Mouse (Mus musculus) skeletal muscle tissue, adult 2 months (tissue): ENCODE results near the gene Flii.

Experiments
- DNase-seq: peaks from one replicate; pipeline ENCODE4 v3.0.0-alpha.2; 2012; ENCODE audit warnings: low read depth, low spot score

The Flii gene

DNA sequence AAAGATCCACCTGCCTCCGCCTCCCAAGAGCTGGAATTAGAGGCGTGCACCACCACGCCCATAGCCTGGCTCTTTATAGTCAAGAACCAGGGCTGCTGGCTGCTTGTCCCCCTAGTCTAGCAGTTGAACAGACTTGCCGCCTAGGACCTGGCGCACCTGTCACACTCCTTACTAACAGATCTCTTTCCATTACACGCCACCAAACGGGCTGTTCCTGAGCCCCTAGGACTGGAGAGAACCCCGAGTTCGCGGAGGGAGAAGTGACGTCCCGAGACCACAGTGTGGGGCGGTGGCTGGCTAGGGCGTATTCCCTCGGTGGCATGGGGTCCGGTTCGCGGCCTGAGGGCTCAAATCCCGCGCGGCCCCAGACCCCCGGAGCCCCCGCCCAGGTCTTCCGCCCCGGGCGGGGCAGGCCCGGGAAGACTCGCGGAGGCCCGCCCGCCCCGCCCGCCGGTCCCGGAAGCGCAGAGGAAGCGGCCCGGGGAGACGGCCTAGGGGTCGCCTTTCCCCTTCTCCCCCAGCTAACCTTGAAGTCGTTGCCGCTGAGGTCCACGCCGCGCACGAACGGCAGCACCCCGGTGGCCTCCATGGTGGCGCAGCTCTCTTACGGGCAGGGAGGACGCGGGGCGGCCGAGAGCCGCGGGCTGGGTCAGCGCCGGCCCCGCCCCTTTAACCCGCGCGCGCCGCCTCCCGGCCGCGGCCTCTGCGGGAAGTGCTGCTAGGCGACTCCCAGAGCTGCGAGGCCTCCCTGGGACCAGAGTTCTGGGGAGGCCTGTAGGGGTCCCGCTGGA, at the start of gene Flii:
Flii (minus strand) TSS at position 663 of the 791 bp plus-strand sequence.
- DNase-seq: peak; percentile 70

DNA sequence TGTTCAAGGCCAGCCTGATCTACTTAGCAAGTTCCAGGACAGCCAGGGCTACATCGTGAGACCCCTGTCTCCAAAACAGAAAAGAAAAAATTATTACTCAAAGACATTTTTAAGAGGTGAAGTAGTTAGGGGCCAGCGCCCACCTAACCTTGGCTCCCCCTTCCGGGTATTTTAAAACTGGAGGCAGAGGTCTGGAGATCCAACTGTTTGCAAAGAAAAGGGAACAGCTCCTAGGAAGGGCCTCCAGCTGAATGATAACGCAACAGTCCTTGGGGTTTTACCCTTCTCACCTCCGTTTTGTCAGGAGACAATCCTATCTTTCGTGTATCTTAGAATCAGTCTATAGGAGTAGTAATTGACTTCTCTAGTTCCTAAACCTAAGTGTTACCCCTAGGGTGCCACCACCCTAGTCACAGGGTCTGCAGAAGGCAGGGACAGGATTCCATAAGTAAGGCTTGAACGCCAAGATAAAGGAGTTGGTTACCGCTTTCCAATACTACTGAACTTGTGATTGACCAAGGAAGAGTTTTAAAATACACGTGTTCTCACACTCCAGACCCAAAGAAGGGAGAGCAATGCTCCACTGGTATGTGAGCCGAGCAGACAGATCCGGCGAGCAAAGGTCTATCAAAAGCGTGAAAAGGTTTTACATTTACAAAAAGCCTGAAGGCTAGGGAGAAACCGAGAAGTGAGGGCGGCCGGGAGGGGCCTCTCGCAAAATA, 49.2 kb upstream of the Flii start:
- DNase-seq: no peak

DNA sequence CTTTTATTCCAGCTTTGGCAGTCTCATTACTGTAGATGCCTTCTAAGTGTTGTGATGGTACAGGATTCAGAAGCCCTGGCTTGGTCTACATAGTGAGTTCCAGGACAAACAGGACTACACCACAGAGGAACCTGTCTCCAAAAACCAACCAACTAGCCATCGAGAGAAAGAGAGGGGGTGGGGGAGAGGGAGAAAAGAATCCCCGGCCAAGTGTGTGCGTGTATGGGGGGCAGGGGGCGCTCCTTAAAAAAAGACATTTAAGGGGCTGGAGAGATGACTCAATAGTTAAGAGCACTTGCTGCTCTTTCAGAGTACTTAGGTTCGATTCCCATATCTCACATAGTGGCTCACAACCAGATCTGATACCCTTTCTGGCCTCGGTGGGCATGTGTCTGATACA, 48.5 kb upstream of the Flii start:
- no peak for DNase-seq

DNA sequence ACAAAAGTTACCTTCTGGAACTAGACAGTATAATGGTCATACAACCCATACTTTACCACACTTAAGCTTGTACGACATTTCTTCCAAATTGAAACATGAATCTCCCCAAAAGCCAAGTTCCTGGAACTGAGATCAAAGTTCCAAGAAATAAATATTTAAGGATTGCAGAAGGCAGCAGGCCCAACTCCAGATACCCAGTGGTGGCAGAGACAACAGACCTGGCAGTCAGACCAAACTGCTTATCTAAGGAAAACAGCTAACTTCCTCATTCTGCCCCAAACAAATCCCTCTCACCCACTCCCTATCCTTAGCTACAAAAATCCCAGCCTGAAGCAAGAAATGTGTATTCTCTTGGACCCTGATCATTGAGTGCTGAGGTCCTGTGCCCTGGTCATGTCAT, 47.8 kb upstream of the Flii start:
- no peak for DNase-seq

DNA sequence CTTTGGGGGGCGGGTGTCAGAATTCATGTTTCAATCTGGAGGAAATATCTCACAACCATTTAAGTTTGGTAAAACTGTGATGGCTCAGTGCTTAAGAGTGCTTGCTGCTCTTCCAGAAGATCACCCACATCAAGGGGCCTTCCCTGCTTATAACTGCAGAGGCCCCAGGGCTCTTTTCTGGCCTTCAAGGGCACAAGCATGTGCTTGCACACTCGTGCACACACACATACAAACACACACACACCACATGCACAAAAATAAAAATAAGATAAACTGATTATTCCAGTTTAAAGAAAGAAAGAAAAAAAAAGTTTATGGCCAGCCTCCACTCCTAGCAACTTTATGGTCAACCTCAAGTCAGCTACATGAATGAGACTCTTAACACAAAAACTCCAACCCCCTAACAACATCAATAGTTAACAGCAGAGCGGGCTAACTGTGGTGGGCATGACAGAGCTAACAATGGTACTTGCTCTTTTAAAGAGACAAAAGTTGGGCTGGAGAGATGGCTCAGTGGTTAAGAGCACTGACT, 47.2 kb upstream of the Flii start:
- DNase-seq: no peak

DNA sequence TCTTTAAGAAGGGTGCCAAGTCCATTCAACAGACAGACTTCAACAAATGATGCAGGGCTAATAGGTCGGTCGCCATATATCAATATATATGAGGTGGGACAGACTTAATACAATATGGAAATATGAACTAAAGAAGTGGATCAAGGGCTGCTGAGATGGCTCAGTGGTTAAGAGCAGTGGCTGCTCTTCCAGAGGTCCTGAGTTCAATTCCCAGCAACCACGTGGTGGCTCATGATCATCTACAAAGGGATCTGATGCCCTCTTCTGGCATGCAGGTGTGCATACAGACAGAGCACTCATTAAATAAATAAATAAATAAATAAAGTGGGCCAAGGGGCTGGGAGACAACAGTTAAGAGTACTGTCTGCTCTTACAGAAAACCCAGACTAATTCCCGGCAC, 45.1 kb upstream of the Flii start:
- no peak for DNase-seq

DNA sequence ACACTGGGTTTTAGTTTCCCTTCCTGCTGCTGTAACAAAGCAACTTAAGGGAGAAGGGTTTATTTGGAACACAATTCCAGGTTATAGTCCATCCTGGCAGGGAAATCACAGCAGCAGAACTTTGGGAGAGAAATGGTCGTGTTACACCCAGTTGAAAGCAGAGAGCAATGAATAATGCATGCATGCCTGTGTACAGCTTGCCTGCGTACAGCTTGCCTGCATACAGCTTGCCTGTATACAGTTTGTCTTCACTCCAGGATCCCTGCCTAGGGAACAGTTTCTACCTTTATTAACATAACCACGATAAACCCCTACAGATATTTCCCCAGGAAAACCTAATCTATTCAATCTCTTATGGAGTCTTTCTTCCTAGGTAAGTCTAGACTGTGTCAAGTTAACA, 43.7 kb upstream of the Flii start:
- DNase-seq: no peak

DNA sequence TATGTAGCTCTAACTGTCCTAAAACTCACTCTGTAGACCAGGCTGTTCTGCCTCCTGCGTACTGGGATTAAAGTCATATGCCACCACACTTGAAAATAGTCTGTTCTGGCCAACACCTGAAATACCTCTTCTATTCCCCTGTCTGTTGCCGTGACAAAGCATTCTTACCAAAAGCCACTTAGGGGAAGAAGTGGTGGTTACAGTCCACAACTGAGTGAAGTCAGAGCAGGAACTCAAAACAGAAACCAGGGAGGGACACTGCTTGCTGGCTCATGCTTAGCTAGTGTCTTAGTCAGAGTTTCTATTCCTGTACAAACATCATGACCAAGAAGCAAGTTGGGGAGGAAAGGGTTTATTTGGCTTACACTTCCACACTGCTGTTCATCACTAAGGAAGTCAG, 42.3 kb upstream of the Flii start:
- DNase-seq: no peak

DNA sequence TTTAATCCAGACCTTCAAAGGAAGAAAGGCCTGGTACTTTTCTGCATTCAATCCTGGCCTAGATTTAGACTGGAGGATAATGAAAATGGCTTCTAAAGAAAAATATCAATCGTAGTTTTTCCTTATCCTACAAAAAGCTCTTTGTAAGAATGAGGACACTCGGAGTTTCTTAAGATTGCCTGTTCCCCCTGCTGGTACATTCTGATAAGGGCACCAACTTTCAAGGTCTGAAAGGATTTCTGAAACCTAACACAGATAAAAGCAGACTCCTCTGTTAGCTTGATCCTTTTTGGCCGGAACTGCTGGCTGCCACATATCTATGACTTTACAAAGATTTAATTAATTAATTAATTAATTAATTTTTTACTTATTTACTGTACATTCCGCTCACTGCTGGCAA, 39.9 kb upstream of the Flii start:
- DNase-seq: no peak

DNA sequence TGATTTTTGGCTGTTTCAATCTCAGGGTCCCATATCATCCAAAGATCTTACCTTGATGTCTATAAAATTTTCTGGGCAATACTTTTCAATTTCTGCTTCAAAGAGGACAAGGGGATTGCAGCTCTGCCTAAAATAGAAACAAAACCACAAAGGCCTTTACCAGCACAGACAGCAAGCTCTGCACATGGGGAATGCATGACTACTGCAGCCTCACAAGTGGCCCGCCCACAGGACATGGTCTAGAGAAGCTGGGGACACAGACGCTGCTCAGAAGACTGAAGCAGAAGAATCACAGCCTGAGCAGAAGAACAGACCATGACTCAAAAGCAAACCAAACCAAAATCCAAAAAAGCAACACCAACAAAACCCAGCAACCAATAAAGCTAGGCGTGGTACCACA, 34.6 kb upstream of the Flii start:
- DNase-seq: no peak

DNA sequence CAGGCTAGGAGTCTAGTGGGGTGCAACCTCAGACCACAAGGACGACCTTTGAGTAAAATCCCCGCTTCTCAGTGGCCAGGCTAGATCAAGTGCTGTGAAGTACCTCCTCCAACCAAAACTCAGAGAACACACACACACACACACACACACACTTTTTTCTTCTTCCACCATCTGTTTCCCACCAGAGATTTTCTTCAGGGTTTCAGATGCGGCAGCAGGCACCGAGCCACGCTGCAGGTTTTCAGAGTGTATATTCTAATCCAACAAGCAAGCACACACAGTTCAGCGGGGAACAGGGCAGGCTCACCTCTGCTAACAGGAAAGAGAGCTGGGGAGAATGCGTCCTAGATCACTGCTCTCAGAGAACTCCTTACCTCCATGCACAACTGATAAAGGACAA, 28.5 kb upstream of the Flii start:
- DNase-seq: no peak

DNA sequence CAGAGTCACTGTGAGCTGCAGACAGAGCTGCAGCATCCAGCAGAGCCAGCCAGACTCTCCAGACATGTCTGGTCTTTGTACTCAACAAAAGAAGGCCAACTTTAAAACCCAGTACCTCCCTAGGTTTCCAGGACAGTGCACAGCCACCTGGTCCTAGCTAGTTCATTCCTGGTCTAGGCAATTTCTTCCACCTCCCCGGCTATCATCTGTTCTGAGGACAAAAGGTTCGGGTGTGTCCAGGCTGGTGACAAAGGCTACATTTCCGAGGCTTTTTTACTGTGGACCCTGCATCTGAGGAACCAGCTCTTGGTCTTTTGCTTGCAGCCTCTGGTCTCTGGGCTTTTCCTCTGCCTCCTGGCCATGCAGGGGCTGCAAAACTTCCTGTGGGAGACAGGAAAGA, 13.3 kb upstream of the Flii start:
- no peak for DNase-seq

DNA sequence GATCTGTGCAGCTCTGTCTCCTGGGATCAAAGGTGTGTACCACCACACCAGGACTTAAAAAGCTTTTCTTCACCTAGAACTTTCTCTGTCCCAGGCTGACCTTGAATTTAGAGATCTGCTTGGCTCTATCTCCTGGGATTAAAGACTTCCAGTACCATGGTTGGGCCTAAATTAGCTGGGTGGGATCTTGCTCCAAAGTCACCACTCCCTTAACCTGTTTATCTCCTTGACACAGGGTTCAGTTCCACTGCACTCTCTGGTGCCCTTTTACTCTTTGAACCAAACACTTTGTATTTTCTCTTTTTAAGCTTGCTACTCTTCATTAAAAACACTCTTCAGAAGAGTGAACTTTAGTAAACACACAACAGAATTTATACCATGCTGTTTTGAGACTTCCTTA, 10.4 kb upstream of the Flii start:
- no peak for DNase-seq

DNA sequence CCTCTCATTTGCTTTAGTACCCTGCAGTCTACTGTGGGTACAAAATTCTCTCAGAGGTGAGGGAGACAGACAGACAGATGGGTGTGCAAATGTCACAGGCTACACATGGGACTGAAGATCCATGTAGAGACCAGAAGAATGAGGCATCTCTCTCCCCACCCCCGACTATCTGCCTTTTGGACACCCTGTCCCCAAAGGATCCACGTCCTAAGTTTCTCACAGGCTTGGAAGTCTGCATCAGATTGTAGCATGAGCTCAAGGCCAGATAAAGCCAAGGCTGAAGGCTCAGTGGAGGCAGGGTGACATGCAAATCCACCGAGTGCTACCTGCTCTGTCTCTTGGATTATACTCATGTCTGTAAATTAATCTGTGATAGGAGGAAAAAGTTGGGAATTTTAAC, 9.4 kb upstream of the Flii start:
- DNase-seq: no peak

DNA sequence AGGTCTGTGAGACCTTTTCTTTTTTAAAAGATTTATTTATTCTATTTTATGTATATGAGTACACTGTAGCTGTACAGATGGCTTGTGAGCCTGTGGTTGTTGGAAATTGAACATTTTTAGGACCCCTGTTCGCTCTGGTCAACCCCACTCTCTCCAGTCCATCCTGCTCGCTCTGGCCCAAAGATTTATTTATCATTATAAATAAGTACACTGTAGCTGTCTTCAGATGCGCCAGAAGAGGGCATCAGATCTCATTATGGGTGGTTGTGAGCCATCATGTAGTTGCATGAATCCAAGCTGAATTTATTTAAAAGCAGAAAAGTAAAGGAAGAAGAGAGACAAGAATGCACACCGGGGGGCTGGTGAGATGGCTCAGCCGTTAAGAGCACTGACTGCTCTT, 8.1 kb upstream of the Flii start:
- no peak for DNase-seq

DNA sequence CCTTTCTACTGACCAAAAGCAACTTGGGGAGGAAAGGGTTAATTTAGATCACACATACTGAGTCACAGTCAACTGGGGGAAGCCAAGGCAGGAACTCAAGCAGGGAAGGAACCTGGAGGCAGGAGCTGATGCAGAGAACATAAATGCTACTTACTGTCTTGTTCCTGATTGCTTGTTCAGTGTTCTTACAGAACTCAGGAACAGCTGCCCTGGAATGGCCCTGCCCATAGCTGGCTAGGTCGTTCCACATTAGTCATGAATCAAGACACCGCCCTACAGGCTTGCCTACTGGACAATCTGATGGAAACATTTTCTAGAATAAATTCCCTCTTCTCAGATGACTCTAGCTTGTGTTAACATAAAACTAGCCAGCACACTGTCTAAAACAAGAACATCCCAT, 7.1 kb upstream of the Flii start:
- peak; percentile 72 for DNase-seq

DNA sequence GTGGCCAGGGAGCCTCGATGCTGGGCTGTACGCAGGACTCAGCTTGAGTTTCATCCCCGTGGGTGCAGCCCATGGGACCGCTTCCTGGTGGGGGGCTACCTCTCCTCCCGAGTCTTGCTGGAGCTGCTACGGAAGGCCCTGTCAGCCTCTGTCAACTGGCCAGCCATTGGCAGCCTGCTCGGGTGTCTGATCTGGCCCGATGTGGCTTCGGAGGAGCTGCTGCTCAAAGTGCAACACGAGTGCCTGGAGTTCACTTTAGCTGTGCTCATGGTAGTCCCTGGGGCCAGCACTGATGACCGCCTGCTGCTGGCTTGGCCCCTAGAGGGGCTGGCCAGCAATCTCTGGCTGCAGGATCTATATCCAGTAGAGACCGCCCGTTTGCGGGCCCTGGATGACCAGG, 4.2 kb upstream of the Flii start:
- peak; percentile 81 for DNase-seq

DNA sequence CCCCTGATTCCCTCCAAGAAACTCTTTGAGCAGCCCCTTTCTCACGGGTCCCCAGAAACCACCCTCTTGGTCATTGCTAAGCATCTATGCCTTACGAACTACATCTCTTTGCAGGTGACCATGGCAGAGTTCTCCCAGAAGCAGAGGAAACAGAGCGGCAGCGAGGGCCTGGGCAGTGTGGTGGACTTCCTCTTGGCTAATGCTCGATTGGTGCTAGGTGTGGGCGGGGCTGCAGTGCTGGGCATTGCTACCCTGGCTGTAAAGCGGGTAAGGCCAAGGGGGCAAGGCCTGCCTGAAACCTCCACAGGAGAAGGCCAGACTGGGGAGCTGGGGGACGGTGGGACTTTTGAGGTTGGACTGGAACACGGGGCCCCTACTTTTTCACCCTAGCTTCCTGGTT, 3.1 kb upstream of the Flii start:
- no peak for DNase-seq

DNA sequence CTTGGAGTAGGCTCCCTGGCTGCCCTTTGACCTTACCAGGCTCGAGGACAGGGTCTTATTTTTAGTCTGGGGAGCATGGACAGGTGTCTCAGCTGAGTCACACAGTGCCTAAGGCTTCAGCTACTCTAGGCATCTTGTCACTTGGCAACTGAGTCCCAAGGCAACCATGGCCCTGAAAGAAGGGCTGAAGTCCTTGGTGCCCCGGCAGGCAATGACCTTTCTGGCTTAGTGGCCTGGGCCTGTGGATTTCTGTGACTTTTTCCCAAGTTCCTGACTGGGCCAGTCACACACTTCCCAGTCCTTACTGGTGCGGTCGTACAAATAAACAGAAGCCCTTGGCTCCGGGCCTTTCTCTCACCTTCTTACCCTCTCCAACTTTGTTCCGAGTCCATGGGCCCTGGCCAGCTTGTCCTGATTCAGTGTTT, 2.2 kb upstream of the Flii start:
- peak; percentile 93 for DNase-seq

DNA sequence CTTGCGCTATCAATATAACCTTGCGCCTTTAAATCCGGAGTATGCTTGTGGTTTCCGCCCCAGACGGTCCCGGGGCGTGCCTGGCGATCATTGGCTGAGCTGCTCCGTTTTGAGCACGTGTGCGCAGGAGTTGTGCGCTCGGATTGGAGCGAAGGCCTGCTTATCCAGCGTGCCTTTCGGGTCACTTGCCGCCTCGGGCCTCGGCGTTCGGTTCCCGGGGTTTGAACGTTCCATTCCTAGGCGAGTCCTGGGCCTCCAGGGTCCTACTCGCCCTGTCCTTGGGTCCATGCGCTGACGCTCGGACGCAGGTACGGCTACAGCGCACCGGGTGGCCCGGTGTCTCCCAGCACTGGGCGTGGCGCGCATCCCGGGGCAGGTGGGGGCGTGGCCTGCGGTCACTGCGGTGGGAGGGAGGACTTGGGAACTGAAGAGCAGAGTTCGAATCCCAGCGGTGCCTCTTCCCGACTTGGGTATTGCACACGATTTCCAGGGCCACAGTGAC, 1.2 kb upstream of the Flii start, which contains the start of gene Mief2:
Mief2 (plus strand) TSS at position 139 of the 502 bp plus-strand sequence.
- peak; percentile 97 for DNase-seq

DNA sequence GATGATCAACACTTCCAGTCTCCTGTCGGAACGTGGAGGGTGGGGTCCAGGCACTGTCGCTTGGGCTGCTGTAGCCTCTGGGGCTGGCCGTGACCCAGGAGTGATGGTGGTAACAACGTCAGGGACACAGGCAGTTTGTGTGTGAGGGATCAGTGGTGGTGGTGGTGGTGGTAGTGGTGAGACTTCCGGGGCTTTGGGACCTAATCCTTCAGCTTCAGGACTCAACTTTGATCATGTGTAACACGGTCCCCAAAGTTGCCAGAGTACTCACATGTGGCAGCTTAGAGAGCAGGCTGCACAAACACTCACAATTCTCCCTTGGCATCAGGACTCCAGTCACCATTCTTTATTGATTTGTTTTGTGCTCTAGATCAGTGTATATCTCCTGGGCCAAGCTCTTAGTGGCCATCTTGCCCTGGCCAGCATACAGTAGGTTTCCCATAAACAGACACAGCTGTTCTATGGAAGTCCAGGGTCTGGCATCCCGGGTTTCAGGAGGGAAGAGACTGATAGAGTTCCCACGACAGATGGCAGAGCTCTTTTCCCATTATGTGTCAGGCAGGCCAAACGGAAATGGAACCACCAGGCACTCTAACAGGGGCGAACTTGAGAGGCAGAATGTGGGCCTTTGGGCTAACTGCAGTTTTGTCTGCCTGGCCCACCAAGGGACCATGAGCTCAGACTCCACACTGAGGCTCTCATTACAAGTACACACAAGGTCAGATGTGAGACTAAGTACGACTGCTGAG, 503 bp upstream of the Flii start:
- DNase-seq: no peak

DNA sequence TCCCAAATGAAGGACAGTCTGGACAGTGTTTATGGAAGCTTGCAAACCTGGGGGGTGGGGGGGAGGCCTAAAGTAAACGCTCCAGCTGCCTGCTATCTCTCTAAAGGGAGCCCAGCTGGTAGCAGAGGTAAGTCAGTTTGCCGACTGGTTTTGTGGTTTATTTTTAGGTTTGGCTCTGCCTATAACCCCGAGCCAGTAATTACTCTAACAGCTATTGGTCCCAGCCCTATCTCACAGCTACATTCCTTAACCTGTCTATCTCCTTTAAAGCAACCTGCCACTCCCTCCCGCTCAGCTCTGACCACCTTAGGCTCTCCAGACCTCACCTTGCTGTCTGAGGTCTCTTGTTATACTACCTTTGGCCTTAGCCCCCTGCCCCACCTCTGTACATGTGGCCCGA, 7.8 kb downstream of the Flii start:
- no peak for DNase-seq
